Mouse (Mus musculus): ENCODE results near the gene Prss28. TPM values are rescaled to one million over a fixed set of nuclear protein-coding genes. Genes with fewer than 3 reads are reported as not detected.

Prss28 gene
- 0.34 TPM in 1 of 2 replicates, not detected in the other for polyA plus RNA-seq (2012; rRNA removed; ENCODE audit: low replicate concordance)

DNA sequence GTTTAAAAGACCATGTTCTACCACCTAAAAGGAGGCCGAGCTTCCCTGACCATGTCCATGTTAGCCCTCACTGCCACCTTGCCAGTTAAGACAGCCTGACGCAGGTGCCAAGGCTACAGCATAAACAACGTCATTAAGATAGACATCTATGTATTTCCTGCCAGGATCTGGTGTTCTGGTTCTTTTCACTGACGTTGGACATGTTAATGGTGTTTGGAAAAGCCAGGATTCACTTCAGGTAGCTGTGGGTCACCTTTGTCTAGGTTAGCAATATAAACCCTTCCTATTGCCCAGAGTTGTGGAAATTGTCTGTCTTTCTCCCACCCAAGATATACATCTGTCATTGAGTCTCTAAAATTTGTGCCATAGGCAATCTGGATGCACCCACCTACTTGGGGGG lies at the start of gene Prss28:
Gene Prss28, plus strand, starts transcription at position 301 of the 400 bp plus-strand sequence.

GRCm38 (mm10) chr17:25274571-25275346 lies 33.7 kb upstream of the Prss28 start, which contains the start of gene Ube2i:
TSS of gene Ube2i (minus strand) at chr17:25274622.

DNA sequence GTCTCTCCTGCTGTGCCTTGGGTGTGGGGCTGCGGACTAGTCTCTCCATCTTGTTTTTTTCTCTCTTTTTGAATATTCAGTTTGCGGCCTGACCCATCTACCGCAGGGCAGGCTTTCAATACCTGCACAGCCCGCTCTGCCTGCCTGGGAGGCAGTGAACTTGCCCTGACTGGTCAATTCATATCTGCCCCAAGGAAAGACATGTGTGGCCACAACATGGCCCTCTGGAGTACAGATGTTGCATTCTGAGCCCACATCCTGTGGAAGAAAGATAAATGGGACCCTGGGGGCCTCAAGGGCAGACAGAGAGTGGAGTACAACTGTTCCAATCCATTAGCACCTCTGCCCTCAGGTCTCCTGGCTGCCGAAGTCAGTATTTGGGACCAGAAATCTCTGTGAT lies 10.4 kb upstream of the Prss28 start, which contains the start of gene Prss34:
Gene Prss34, plus strand, starts transcription at position 301 of the 400 bp plus-strand sequence.

GRCm38 (mm10) chr17:25318354-25318753 lies 9.9 kb downstream of the Prss28 start, which contains the start of gene Prss29:
TSS of gene Prss29 (plus strand) at chr17:25318654.

GRCm38 (mm10) chr17:25345462-25345861 lies 37.0 kb downstream of the Prss28 start, which contains the start of gene Tpsab1:
TSS of gene Tpsab1 (minus strand) at chr17:25345562.

Other genes starting within 250 kb of the Prss28 start
- gene Tmem204, start 225.1 kb upstream of the Prss28 start, polyA plus RNA-seq (2012; rRNA removed; ENCODE audit: low replicate concordance): 14.0 and 15.0 TPM in 2 replicates
- gene Telo2, start 192.7 kb upstream of the Prss28 start, polyA plus RNA-seq (2012; rRNA removed; ENCODE audit: low replicate concordance): 5.7 and 6.4 TPM in 2 replicates
- 0.20 TPM in 1 of 2 replicates, not detected in the other for gene Ptx4, start 187.9 kb upstream of the Prss28 start, polyA plus RNA-seq (2012; rRNA removed; ENCODE audit: low replicate concordance)
- 15.3 and 15.8 TPM in 2 replicates for gene Clcn7, start 175.3 kb upstream of the Prss28 start, polyA plus RNA-seq (2012; rRNA removed; ENCODE audit: low replicate concordance)
- gene Ccdc154, start 146.2 kb upstream of the Prss28 start, polyA plus RNA-seq (2012; rRNA removed; ENCODE audit: low replicate concordance): not detected in 2 replicates
- gene Gm38655, start 133.2 kb upstream of the Prss28 start, polyA plus RNA-seq (2012; rRNA removed; ENCODE audit: low replicate concordance): 0.49 TPM in 1 of 2 replicates, not detected in the other
- gene BC003965, start 124.1 kb upstream of the Prss28 start, polyA plus RNA-seq (2012; rRNA removed; ENCODE audit: low replicate concordance): 9.4 and 18.4 TPM in 2 replicates
- gene Unkl, start 120.2 kb upstream of the Prss28 start, polyA plus RNA-seq (2012; rRNA removed; ENCODE audit: low replicate concordance): 11.9 and 17.4 TPM in 2 replicates
- 25.9 and 27.6 TPM in 2 replicates for gene Gnptg, start 68.5 kb upstream of the Prss28 start, polyA plus RNA-seq (2012; rRNA removed; ENCODE audit: low replicate concordance)
- 11.0 and 13.7 TPM in 2 replicates for gene Tsr3, start 68.5 kb upstream of the Prss28 start, polyA plus RNA-seq (2012; rRNA removed; ENCODE audit: low replicate concordance)
- 19.8 and 28.1 TPM in 2 replicates for gene Baiap3, start 52.3 kb upstream of the Prss28 start, polyA plus RNA-seq (2012; rRNA removed; ENCODE audit: low replicate concordance)
- 52.6 and 73.8 TPM in 2 replicates for gene Ube2i, start 34.0 kb upstream of the Prss28 start, polyA plus RNA-seq (2012; rRNA removed; ENCODE audit: low replicate concordance)
- not detected in 2 replicates for gene Prss34, start 10.3 kb upstream of the Prss28 start, polyA plus RNA-seq (2012; rRNA removed; ENCODE audit: low replicate concordance)
- gene Prss29, start 10.0 kb downstream of the Prss28 start, polyA plus RNA-seq (2012; rRNA removed; ENCODE audit: low replicate concordance): not detected in 2 replicates
- gene Tpsab1, start 36.9 kb downstream of the Prss28 start, polyA plus RNA-seq (2012; rRNA removed; ENCODE audit: low replicate concordance): not detected in 2 replicates
- gene Tpsb2, start 57.7 kb downstream of the Prss28 start, polyA plus RNA-seq (2012; rRNA removed; ENCODE audit: low replicate concordance): 0.74 and 2.4 TPM in 2 replicates
- 32.4 and 59.2 TPM in 2 replicates for gene Tpsg1, start 60.6 kb downstream of the Prss28 start, polyA plus RNA-seq (2012; rRNA removed; ENCODE audit: low replicate concordance)
- 20.3 and 29.6 TPM in 2 replicates for gene Cacna1h, start 125.1 kb downstream of the Prss28 start, polyA plus RNA-seq (2012; rRNA removed; ENCODE audit: low replicate concordance)
- gene Tekt4, start 146.0 kb downstream of the Prss28 start, polyA plus RNA-seq (2012; rRNA removed; ENCODE audit: low replicate concordance): 0.13 and 0.19 TPM in 2 replicates
- gene Sstr5, start 188.6 kb downstream of the Prss28 start, polyA plus RNA-seq (2012; rRNA removed; ENCODE audit: low replicate concordance): 0.33 and 0.70 TPM in 2 replicates

Measured in duodenum, adult 2 months (tissue).